Mouse (Mus musculus): ENCODE data around the gene Prune1. TPM values are rescaled to one million over a fixed set of nuclear protein-coding genes. Genes with fewer than 3 reads are reported as not detected.
"Not testable (repeated sequence)": the region's sequence is repeated elsewhere in the genome, so short reads cannot be mapped to it uniquely, and the experiment has no call there.

The Prune1 gene
- polyA plus RNA-seq, 1 experiment from 2014 or later, result 28.6 TPM

GRCm38 (mm10) chr3:95228148-95228893 is 53.6 kb downstream of the Prune1 start, which contains the start of gene Cdc42se1:
TSS of gene Cdc42se1 (plus strand) at chr3:95228732.
- peak within 1 kb of the TSS; percentile 98 for H3K27ac ChIP-seq
- no peaks in the 10 kb centered on the region for H3K9me3 ChIP-seq
- peaks cover 62% of the 10 kb centered on the region for H3K4me1 ChIP-seq (replicated peaks)
- under 1% methylated on average over 64 of the region's 64 CpGs for WGBS
- DNase-seq (ENCODE audit: low spot score), result peak; percentile 91
- peak within 1 kb of the TSS; percentile 98 for H3K4me3 ChIP-seq
- peaks cover 54% of the 10 kb centered on the region for H3K36me3 ChIP-seq
- no peaks in the 10 kb centered on the region for H3K27me3 ChIP-seq (ENCODE audit: insufficient read depth, poor library complexity, severe bottlenecking)

- Histone ChIP-seq H3K4me3 (peak overlapping the region; percentile 98), H3K9me3 (no peaks in the 10 kb centered on the region), H3K4me1 (replicated peaks) (peaks cover 62% of the 10 kb centered on the region), H3K36me3 (peaks cover 54% of the 10 kb centered on the region), H3K27ac (peak overlapping the region; percentile 98), H3K27me3 (ENCODE audit: insufficient read depth, poor library complexity, severe bottlenecking) (no peaks in the 10 kb centered on the region)
- 46% methylated on average over 1 of the region's 1 CpGs for WGBS
- DNase-seq (ENCODE audit: low spot score), result no peak
These were observed 54.7 kb downstream of the Prune1 start for GRCm38 (mm10) chr3:95227214-95227613.

GRCm38 (mm10) chr3:95224295-95224694 is 57.6 kb downstream of the Prune1 start:
- Histone ChIP-seq H3K9me3 (no peaks in the 10 kb centered on the region), H3K27me3 (ENCODE audit: insufficient read depth, poor library complexity, severe bottlenecking) (no peaks in the 10 kb centered on the region), H3K36me3 (peaks cover 72% of the 10 kb centered on the region), H3K4me3 (0 out of 2 replicates have a peak overlapping the region, but pooled peaks have one; percentile 6), H3K4me1 (replicated peaks) (peaks cover 35% of the 10 kb centered on the region), H3K27ac (no peak overlapping the region)
- DNase-seq (ENCODE audit: low spot score), result peak; percentile 29
- 35% methylated on average over 6 of the region's 6 CpGs for WGBS

- Histone ChIP-seq H3K4me3 (no peak overlapping the region), H3K27ac (no peak overlapping the region), H3K4me1 (replicated peaks) (peaks cover 39% of the 10 kb centered on the region), H3K27me3 (ENCODE audit: insufficient read depth, poor library complexity, severe bottlenecking) (no peaks in the 10 kb centered on the region), H3K36me3 (peaks cover 83% of the 10 kb centered on the region), H3K9me3 (no peaks in the 10 kb centered on the region)
- 94% methylated on average over 2 of the region's 2 CpGs for WGBS
- DNase-seq (ENCODE audit: low spot score), result no peak
These were observed 58.8 kb downstream of the Prune1 start for GRCm38 (mm10) chr3:95223041-95223440.

GRCm38 (mm10) chr3:95218466-95219137 is 63.3 kb downstream of the Prune1 start:
- H3K4me1 ChIP-seq (replicated peaks), result peaks cover 19% of the 10 kb centered on the region
- no peaks in the 10 kb centered on the region for H3K9me3 ChIP-seq
- no peaks in the 10 kb centered on the region for H3K27me3 ChIP-seq (ENCODE audit: insufficient read depth, poor library complexity, severe bottlenecking)
- H3K4me3 ChIP-seq, result peak overlapping the region; percentile 88
- H3K36me3 ChIP-seq, result peaks cover 81% of the 10 kb centered on the region
- 77% methylated on average over 6 of the region's 6 CpGs for WGBS
- H3K27ac ChIP-seq, result peak overlapping the region; percentile 100
- no peak for DNase-seq (ENCODE audit: low spot score)

GRCm38 (mm10) chr3:95217255-95218134 is 64.4 kb downstream of the Prune1 start, which contains the start of gene Gabpb2:
TSS of gene Gabpb2 (minus strand) at chr3:95217916.
- H3K27ac ChIP-seq, result peak within 1 kb of the TSS; percentile 100
- no peaks in the 10 kb centered on the region for H3K9me3 ChIP-seq
- DNase-seq (ENCODE audit: low spot score), result peak; percentile 96
- H3K4me1 ChIP-seq (replicated peaks), result peaks cover 19% of the 10 kb centered on the region
- no peaks in the 10 kb centered on the region for H3K27me3 ChIP-seq (ENCODE audit: insufficient read depth, poor library complexity, severe bottlenecking)
- H3K4me3 ChIP-seq, result peak within 1 kb of the TSS; percentile 88
- WGBS, result under 1% methylated on average over 54 of the region's 56 CpGs
- H3K36me3 ChIP-seq, result peaks cover 75% of the 10 kb centered on the region

GRCm38 (mm10) chr3:95216655-95217254 is 65.1 kb downstream of the Prune1 start:
- DNase-seq (ENCODE audit: low spot score), result no peak
- Histone ChIP-seq H3K4me1 (replicated peaks) (peaks cover 19% of the 10 kb centered on the region), H3K27me3 (ENCODE audit: insufficient read depth, poor library complexity, severe bottlenecking) (no peaks in the 10 kb centered on the region), H3K9me3 (no peaks in the 10 kb centered on the region), H3K27ac (peak overlapping the region; percentile 100), H3K4me3 (peak overlapping the region; percentile 88), H3K36me3 (peaks cover 75% of the 10 kb centered on the region)
- WGBS, result 31% methylated on average over 4 of the region's 4 CpGs

- H3K4me1 ChIP-seq (replicated peaks), result peaks cover 19% of the 10 kb centered on the region
- H3K27me3 ChIP-seq (ENCODE audit: insufficient read depth, poor library complexity, severe bottlenecking), result no peaks in the 10 kb centered on the region
- peaks cover 69% of the 10 kb centered on the region for H3K36me3 ChIP-seq
- 94% methylated on average over 1 of the region's 1 CpGs for WGBS
- no peak overlapping the region for H3K4me3 ChIP-seq
- H3K9me3 ChIP-seq, result no peaks in the 10 kb centered on the region
- DNase-seq (ENCODE audit: low spot score), result no peak
- H3K27ac ChIP-seq, result no peak overlapping the region
These were observed 68.3 kb downstream of the Prune1 start for GRCm38 (mm10) chr3:95213609-95213975.

GRCm38 (mm10) chr3:95212889-95213608 is 68.8 kb downstream of the Prune1 start:
- WGBS, result 82% methylated on average over 10 of the region's 10 CpGs
- peaks cover 70% of the 10 kb centered on the region for H3K36me3 ChIP-seq
- not testable (repeated sequence) for DNase-seq (ENCODE audit: low spot score); H3K27ac ChIP-seq; H3K9me3 ChIP-seq; H3K4me3 ChIP-seq; H3K27me3 ChIP-seq (ENCODE audit: insufficient read depth, poor library complexity, severe bottlenecking)
- peaks cover 13% of the 10 kb centered on the region for H3K4me1 ChIP-seq (replicated peaks)

- no peak for DNase-seq (ENCODE audit: low spot score)
- H3K36me3 ChIP-seq, result peaks cover 84% of the 10 kb centered on the region
- H3K4me3 ChIP-seq, result no peak overlapping the region
- no peaks in the 10 kb centered on the region for H3K27me3 ChIP-seq (ENCODE audit: insufficient read depth, poor library complexity, severe bottlenecking)
- no peaks in the 10 kb centered on the region for H3K9me3 ChIP-seq
- H3K27ac ChIP-seq, result no peak overlapping the region
- H3K4me1 ChIP-seq (replicated peaks), result no peaks in the 10 kb centered on the region
- WGBS, result 73% methylated on average over 2 of the region's 2 CpGs
These were observed 71.3 kb downstream of the Prune1 start for GRCm38 (mm10) chr3:95210585-95210984.

GRCm38 (mm10) chr3:95208286-95208685 is 73.6 kb downstream of the Prune1 start:
- peaks cover 87% of the 10 kb centered on the region for H3K36me3 ChIP-seq

GRCm38 (mm10) chr3:95203880-95204279 is 78.0 kb downstream of the Prune1 start:
- WGBS, result 93% methylated on average over 6 of the region's 6 CpGs
- Histone ChIP-seq H3K4me1 (replicated peaks) (no peaks in the 10 kb centered on the region), H3K27me3 (ENCODE audit: insufficient read depth, poor library complexity, severe bottlenecking) (no peaks in the 10 kb centered on the region), H3K36me3 (peaks cover 93% of the 10 kb centered on the region), H3K9me3 (no peaks in the 10 kb centered on the region), H3K4me3 (no peak overlapping the region), H3K27ac (no peak overlapping the region)
- DNase-seq (ENCODE audit: low spot score), result no peak

More at GRCm38 (mm10) chr3:95208286-95208685, 73.6 kb downstream of the Prune1 start:
- Histone ChIP-seq H3K4me3 (no peak overlapping the region), H3K4me1 (replicated peaks) (no peaks in the 10 kb centered on the region), H3K27ac (no peak overlapping the region), H3K27me3 (ENCODE audit: insufficient read depth, poor library complexity, severe bottlenecking) (no peaks in the 10 kb centered on the region), H3K9me3 (no peaks in the 10 kb centered on the region)
- 86% methylated on average over 4 of the region's 4 CpGs for WGBS
- DNase-seq (ENCODE audit: low spot score), result no peak
